Mouse (Mus musculus): ENCODE data around the gene Tcte1. TPM values are rescaled to one million over a fixed set of nuclear protein-coding genes. Genes with fewer than 3 reads are reported as not detected.

Tcte1 gene
- polyA plus RNA-seq, 1 experiment from 2014 or later: 1.7 TPM

GRCm38 (mm10) chr17:45581567-45581983, 58.3 kb downstream of the Tcte1 start:
- Histone ChIP-seq H3K36me3 (ENCODE audit: control insufficient read depth, insufficient read depth, low read length) (0 out of 2 replicates have a peak, but pooled peaks cover 2% of the 10 kb centered on the region), H3K4me2 (no peak overlapping the region), H3K9ac (ENCODE audit: low read length) (no peak overlapping the region), H3K27me3 (ENCODE audit: control insufficient read depth, insufficient read depth, low read length) (no peaks in the 10 kb centered on the region), H3K27ac (ENCODE audit: low read depth, low read length) (no peak overlapping the region), H3K9me3 (ENCODE audit: control insufficient read depth, low read length) (no peaks in the 10 kb centered on the region; the same call in 1 of the 2 replicates), H3K4me1 (ENCODE audit: control insufficient read depth, insufficient read depth, low read length) (peaks cover 15% of the 10 kb centered on the region), H3K4me3 (ENCODE audit: low read depth, low read length) (no peak overlapping the region)
- 14% methylated on average over 2 of the region's 2 CpGs for WGBS
- DNase-seq (ENCODE audit: low spot score, missing footprints): peak; percentile 94
- ATAC-seq (ENCODE audit: low FRiP score): no peak

GRCm38 (mm10) chr17:45582188-45582587, 59.0 kb downstream of the Tcte1 start:
- Histone ChIP-seq H3K4me3 (ENCODE audit: low read depth, low read length) (no peak overlapping the region), H3K27me3 (ENCODE audit: control insufficient read depth, insufficient read depth, low read length) (no peaks in the 10 kb centered on the region), H3K4me1 (ENCODE audit: control insufficient read depth, insufficient read depth, low read length) (peaks cover 15% of the 10 kb centered on the region), H3K9me3 (ENCODE audit: control insufficient read depth, low read length) (no peaks in the 10 kb centered on the region; the same call in 1 of the 2 replicates), H3K4me2 (no peak overlapping the region), H3K9ac (ENCODE audit: low read length) (no peak overlapping the region), H3K27ac (ENCODE audit: low read depth, low read length) (no peak overlapping the region), H3K36me3 (ENCODE audit: control insufficient read depth, insufficient read depth, low read length) (peaks cover 5% of the 10 kb centered on the region; the same call in 1 of the 2 replicates)
- no peak for ATAC-seq (ENCODE audit: low FRiP score)
- WGBS: 93% methylated on average over 6 of the region's 6 CpGs
- no peak for DNase-seq (ENCODE audit: low spot score, missing footprints)

GRCm38 (mm10) chr17:45582715-45583355, 59.6 kb downstream of the Tcte1 start:
- no peak for ATAC-seq (ENCODE audit: low FRiP score)

GRCm38 (mm10) chr17:45584096-45584896, 61.1 kb downstream of the Tcte1 start:
- Histone ChIP-seq H3K4me1 (ENCODE audit: control insufficient read depth, insufficient read depth, low read length) (peaks cover 15% of the 10 kb centered on the region), H3K27me3 (ENCODE audit: control insufficient read depth, insufficient read depth, low read length) (no peaks in the 10 kb centered on the region), H3K4me3 (ENCODE audit: low read depth, low read length) (no peak overlapping the region), H3K9me3 (ENCODE audit: control insufficient read depth, low read length) (no peaks in the 10 kb centered on the region; the same call in 1 of the 2 replicates), H3K9ac (ENCODE audit: low read length) (peak overlapping the region; percentile 36; the same call in 1 of the 2 replicates), H3K36me3 (ENCODE audit: control insufficient read depth, insufficient read depth, low read length) (peaks cover 5% of the 10 kb centered on the region; the same call in 1 of the 2 replicates), H3K4me2 (no peak overlapping the region), H3K27ac (ENCODE audit: low read depth, low read length) (peak overlapping the region; percentile 36)
- ATAC-seq (ENCODE audit: low FRiP score) (peak; percentile 34), DNase-seq (ENCODE audit: low spot score, missing footprints) (no peak)
- WGBS: 40% methylated on average over 12 of the region's 12 CpGs

More at GRCm38 (mm10) chr17:45582715-45583355, 59.6 kb downstream of the Tcte1 start:
- Histone ChIP-seq H3K27ac (ENCODE audit: low read depth, low read length) (no peak overlapping the region), H3K4me2 (no peak overlapping the region), H3K9ac (ENCODE audit: low read length) (no peak overlapping the region), H3K36me3 (ENCODE audit: control insufficient read depth, insufficient read depth, low read length) (peaks cover 5% of the 10 kb centered on the region; the same call in 1 of the 2 replicates), H3K27me3 (ENCODE audit: control insufficient read depth, insufficient read depth, low read length) (no peaks in the 10 kb centered on the region), H3K4me1 (ENCODE audit: control insufficient read depth, insufficient read depth, low read length) (peaks cover 15% of the 10 kb centered on the region), H3K4me3 (ENCODE audit: low read depth, low read length) (no peak overlapping the region), H3K9me3 (ENCODE audit: control insufficient read depth, low read length) (no peaks in the 10 kb centered on the region; the same call in 1 of the 2 replicates)
- DNase-seq (ENCODE audit: low spot score, missing footprints): no peak
- WGBS: 77% methylated on average over 6 of the region's 6 CpGs

- DNase-seq (ENCODE audit: low spot score, missing footprints): peak; percentile 98
- WGBS: 12% methylated on average over 14 of the region's 14 CpGs
- H3K36me3 ChIP-seq (ENCODE audit: control insufficient read depth, insufficient read depth, low read length): peaks cover 5% of the 10 kb centered on the region; the same call in 1 of the 2 replicates
- H3K9ac ChIP-seq (ENCODE audit: low read length): peak overlapping the region; percentile 36
- H3K4me3 ChIP-seq (ENCODE audit: low read depth, low read length): no peak overlapping the region
- peaks cover 15% of the 10 kb centered on the region for H3K4me1 ChIP-seq (ENCODE audit: control insufficient read depth, insufficient read depth, low read length)
- no peaks in the 10 kb centered on the region; the same call in 1 of the 2 replicates for H3K9me3 ChIP-seq (ENCODE audit: control insufficient read depth, low read length)
- H3K4me2 ChIP-seq: no peak overlapping the region
- peak overlapping the region; percentile 41; the same call in 1 of the 2 replicates for H3K27ac ChIP-seq (ENCODE audit: low read depth, low read length)
- peak; percentile 75 for ATAC-seq (ENCODE audit: low FRiP score)
- H3K27me3 ChIP-seq (ENCODE audit: control insufficient read depth, insufficient read depth, low read length): no peaks in the 10 kb centered on the region
Observed at GRCm38 (mm10) chr17:45584939-45585678, 61.9 kb downstream of the Tcte1 start.

- H3K4me2 ChIP-seq: no peak overlapping the region
- ATAC-seq (ENCODE audit: low FRiP score) (no peak), DNase-seq (ENCODE audit: low spot score, missing footprints) (no peak)
- H3K4me1 ChIP-seq (ENCODE audit: control insufficient read depth, insufficient read depth, low read length): peaks cover 15% of the 10 kb centered on the region
- H3K27me3 ChIP-seq (ENCODE audit: control insufficient read depth, insufficient read depth, low read length): no peaks in the 10 kb centered on the region
- H3K27ac ChIP-seq (ENCODE audit: low read depth, low read length): 0 out of 2 replicates have a peak overlapping the region, but pooled peaks have one; percentile 41
- H3K9me3 ChIP-seq (ENCODE audit: control insufficient read depth, low read length): no peaks in the 10 kb centered on the region; the same call in 1 of the 2 replicates
- H3K36me3 ChIP-seq (ENCODE audit: control insufficient read depth, insufficient read depth, low read length): peaks cover 5% of the 10 kb centered on the region; the same call in 1 of the 2 replicates
- no peak overlapping the region for H3K4me3 ChIP-seq (ENCODE audit: low read depth, low read length)
- WGBS: 55% methylated on average over 23 of the region's 23 CpGs
- no peak overlapping the region for H3K9ac ChIP-seq (ENCODE audit: low read length)
Observed at GRCm38 (mm10) chr17:45585725-45586448, 62.7 kb downstream of the Tcte1 start.

- Histone ChIP-seq H3K36me3 (ENCODE audit: control insufficient read depth, insufficient read depth, low read length) (peaks cover 5% of the 10 kb centered on the region; the same call in 1 of the 2 replicates), H3K27ac (ENCODE audit: low read depth, low read length) (no peak overlapping the region), H3K4me3 (ENCODE audit: low read depth, low read length) (no peak overlapping the region), H3K4me2 (no peak overlapping the region), H3K9ac (ENCODE audit: low read length) (no peak overlapping the region), H3K9me3 (ENCODE audit: control insufficient read depth, low read length) (no peaks in the 10 kb centered on the region; the same call in 1 of the 2 replicates), H3K4me1 (ENCODE audit: control insufficient read depth, insufficient read depth, low read length) (peaks cover 15% of the 10 kb centered on the region), H3K27me3 (ENCODE audit: control insufficient read depth, insufficient read depth, low read length) (no peaks in the 10 kb centered on the region)
- no peak for ATAC-seq (ENCODE audit: low FRiP score)
- DNase-seq (ENCODE audit: low spot score, missing footprints): no peak
- 94% methylated on average over 3 of the region's 3 CpGs for WGBS
Observed at GRCm38 (mm10) chr17:45586449-45586837, 63.2 kb downstream of the Tcte1 start.

- no peak overlapping the region for H3K27ac ChIP-seq (ENCODE audit: low read depth, low read length)
- H3K27me3 ChIP-seq (ENCODE audit: control insufficient read depth, insufficient read depth, low read length): no peaks in the 10 kb centered on the region; the same call in 1 of the 2 replicates
- no peak overlapping the region for H3K9ac ChIP-seq (ENCODE audit: low read length)
- no peak overlapping the region for H3K4me3 ChIP-seq (ENCODE audit: low read depth, low read length)
- DNase-seq (ENCODE audit: low spot score, missing footprints) (no peak), ATAC-seq (ENCODE audit: low FRiP score) (no peak)
- no peak overlapping the region for H3K4me2 ChIP-seq
- 94% methylated on average over 7 of the region's 7 CpGs for WGBS
- H3K4me1 ChIP-seq (ENCODE audit: control insufficient read depth, insufficient read depth, low read length): peaks cover 17% of the 10 kb centered on the region
- no peaks in the 10 kb centered on the region; the same call in 1 of the 2 replicates for H3K9me3 ChIP-seq (ENCODE audit: control insufficient read depth, low read length)
- peaks cover 5% of the 10 kb centered on the region; the same call in 1 of the 2 replicates for H3K36me3 ChIP-seq (ENCODE audit: control insufficient read depth, insufficient read depth, low read length)
Observed at GRCm38 (mm10) chr17:45588370-45588769, 65.1 kb downstream of the Tcte1 start.
